Mouse (Mus musculus): ENCODE measurements around the gene Hnrnpu. TPM values are rescaled to one million over a fixed set of nuclear protein-coding genes. Genes with fewer than 3 reads are reported as not detected.
"Not testable (repeated sequence)": the region's sequence is repeated elsewhere in the genome, so short reads cannot be mapped to it uniquely, and the experiment has no call there.

The Hnrnpu gene
- polyA plus RNA-seq, 1 experiment from 2014 or later: 369 TPM

GRCm38 (mm10) chr1:178350792-178351191 lies 13.2 kb upstream of the Hnrnpu start:
- ATAC-seq (ENCODE audit: low FRiP score, low TSS enrichment) (no peak), DNase-seq (no peak)
- Histone ChIP-seq H3K9ac (replicated peaks; ENCODE audit: low read length) (no peak overlapping the region), H3K27ac (replicated peaks; ENCODE audit: low read depth, low read length) (no peak overlapping the region), H3K27me3 (ENCODE audit: control insufficient read depth, insufficient read depth, low read length) (no peaks in the 10 kb centered on the region), H3K36me3 (ENCODE audit: control insufficient read depth, insufficient read depth, low read length) (no peaks in the 10 kb centered on the region), H3K4me3 (replicated peaks; ENCODE audit: low read depth, low read length) (no peak overlapping the region), H3K4me1 (ENCODE audit: control insufficient read depth, insufficient read depth, low read length) (no peaks in the 10 kb centered on the region), H3K9me3 (ENCODE audit: control insufficient read depth, low read length) (no peaks in the 10 kb centered on the region), H3K4me2 (ENCODE audit: low read length) (no peak overlapping the region)
- 94% methylated on average over 2 of the region's 2 CpGs for WGBS

DNA sequence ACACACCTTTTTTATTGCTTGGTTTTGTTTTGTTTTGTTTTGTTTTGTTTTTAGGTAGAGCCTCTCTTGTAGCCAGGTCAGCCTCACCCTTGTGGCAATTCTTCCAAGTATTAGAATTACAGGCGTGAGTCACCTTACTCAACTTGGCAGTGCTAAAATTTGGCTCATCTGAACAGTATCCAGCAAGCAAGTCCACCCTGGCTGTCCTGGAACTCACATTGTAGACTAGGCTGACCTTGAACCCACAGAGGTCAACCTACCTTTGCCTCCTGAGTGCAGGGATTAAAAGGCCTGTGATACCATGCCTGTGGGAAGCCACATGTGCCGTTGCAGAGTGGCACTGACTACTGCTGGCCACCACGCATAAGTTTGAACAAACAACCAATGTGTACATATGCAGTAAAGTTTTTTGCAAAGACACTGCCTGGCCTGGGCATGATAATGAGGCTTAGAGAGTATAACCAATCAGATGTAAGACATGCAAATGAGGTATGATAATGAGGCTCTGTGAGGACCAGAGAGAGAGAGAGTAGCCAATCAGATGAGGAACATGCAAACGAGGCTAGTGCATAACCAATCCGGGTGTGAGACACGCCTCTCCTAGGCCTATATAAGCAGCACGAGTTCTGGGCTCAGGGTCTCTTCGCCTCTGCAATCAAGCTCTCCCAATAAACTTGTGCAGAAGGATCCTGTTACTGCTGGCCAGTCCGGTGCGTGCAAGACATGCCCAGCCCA lies 6.6 kb upstream of the Hnrnpu start:
- not testable (repeated sequence) for H3K27ac ChIP-seq (replicated peaks; ENCODE audit: low read depth, low read length); H3K4me1 ChIP-seq (ENCODE audit: control insufficient read depth, insufficient read depth, low read length); H3K36me3 ChIP-seq (ENCODE audit: control insufficient read depth, insufficient read depth, low read length); H3K4me2 ChIP-seq (ENCODE audit: low read length); H3K27me3 ChIP-seq (ENCODE audit: control insufficient read depth, insufficient read depth, low read length); H3K9me3 ChIP-seq (ENCODE audit: control insufficient read depth, low read length); H3K9ac ChIP-seq (replicated peaks; ENCODE audit: low read length); ATAC-seq (ENCODE audit: low FRiP score, low TSS enrichment); DNase-seq; H3K4me3 ChIP-seq (replicated peaks; ENCODE audit: low read depth, low read length)
- 94% methylated on average over 10 of the region's 10 CpGs for WGBS

DNA sequence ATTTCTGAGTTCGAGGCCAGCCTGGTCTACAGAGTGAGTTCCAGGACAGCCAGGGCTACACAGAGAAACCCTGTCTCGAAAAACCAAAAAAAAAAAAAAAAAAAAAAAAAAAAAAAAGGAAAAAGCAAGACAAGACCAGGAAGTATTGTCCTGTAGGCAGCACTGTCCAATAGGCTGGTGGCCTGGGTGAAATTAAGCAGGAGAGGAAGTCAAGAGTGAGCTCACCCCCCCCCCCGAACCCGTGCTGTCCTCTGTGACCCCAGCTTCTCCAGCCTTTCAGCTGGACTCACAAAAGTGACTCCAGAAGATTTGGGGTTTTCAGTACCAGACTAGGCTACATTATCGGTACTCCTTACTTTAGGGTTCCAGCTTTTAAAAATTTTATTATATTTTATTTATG lies 5.0 kb upstream of the Hnrnpu start:
- DNase-seq: no peak
- WGBS: 89% methylated on average over 4 of the region's 5 CpGs
- H3K4me3 ChIP-seq (replicated peaks; ENCODE audit: low read depth, low read length): no peak overlapping the region
- no peak overlapping the region for H3K4me2 ChIP-seq (ENCODE audit: low read length)
- no peak for ATAC-seq (ENCODE audit: low FRiP score, low TSS enrichment)
- H3K9me3 ChIP-seq (ENCODE audit: control insufficient read depth, low read length): no peaks in the 10 kb centered on the region
- no peak overlapping the region for H3K27ac ChIP-seq (replicated peaks; ENCODE audit: low read depth, low read length)
- peaks cover 6% of the 10 kb centered on the region for H3K4me1 ChIP-seq (ENCODE audit: control insufficient read depth, insufficient read depth, low read length)
- no peaks in the 10 kb centered on the region for H3K27me3 ChIP-seq (ENCODE audit: control insufficient read depth, insufficient read depth, low read length)
- no peak overlapping the region for H3K9ac ChIP-seq (replicated peaks; ENCODE audit: low read length)
- no peaks in the 10 kb centered on the region for H3K36me3 ChIP-seq (ENCODE audit: control insufficient read depth, insufficient read depth, low read length)

DNA sequence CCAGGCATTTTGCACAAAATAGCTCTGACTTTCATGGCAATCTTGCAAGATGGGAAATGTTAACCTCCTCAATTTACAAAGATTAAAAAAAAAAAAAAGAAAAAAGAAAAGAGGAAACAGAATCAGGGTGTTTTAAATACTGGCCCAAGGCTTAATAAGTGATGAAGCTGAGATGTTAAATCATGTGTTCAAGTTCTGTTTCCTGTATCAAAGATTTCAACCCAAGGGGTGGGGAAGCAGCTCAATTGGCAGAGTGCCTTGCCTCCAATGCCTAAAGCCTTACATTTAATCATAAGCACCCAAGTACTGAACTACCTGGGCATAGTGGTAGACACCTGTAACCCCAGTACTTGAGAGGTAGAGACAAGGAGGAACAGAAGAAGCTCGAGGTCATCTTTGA lies 4.5 kb upstream of the Hnrnpu start:
- Histone ChIP-seq H3K36me3 (ENCODE audit: control insufficient read depth, insufficient read depth, low read length) (no peaks in the 10 kb centered on the region), H3K27ac (replicated peaks; ENCODE audit: low read depth, low read length) (no peak overlapping the region), H3K9ac (replicated peaks; ENCODE audit: low read length) (no peak overlapping the region), H3K4me1 (ENCODE audit: control insufficient read depth, insufficient read depth, low read length) (peaks cover 6% of the 10 kb centered on the region), H3K27me3 (ENCODE audit: control insufficient read depth, insufficient read depth, low read length) (no peaks in the 10 kb centered on the region), H3K4me3 (replicated peaks; ENCODE audit: low read depth, low read length) (no peak overlapping the region), H3K4me2 (ENCODE audit: low read length) (no peak overlapping the region), H3K9me3 (ENCODE audit: control insufficient read depth, low read length) (no peaks in the 10 kb centered on the region)
- no peak for ATAC-seq (ENCODE audit: low FRiP score, low TSS enrichment)
- WGBS: 70% methylated on average over 1 of the region's 1 CpGs
- no peak for DNase-seq

DNA sequence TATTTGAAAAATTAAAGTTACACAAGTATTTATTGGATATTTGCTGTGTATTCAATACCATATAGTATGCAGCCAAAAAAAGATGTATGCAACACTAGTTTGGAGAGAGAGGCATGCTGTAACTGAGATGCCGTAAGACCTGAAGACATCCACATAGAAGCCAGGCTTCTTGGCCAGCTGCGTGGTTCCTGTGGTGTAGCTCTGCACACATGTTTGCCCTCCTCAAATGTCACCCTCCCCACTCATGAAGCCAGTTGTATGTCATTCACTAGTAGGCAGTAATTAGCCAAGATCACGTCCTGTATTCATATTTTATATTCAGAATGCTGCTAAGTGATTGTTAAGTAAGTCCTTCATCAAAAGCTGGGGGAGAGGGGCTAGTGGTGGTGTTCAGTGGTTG lies 3.8 kb upstream of the Hnrnpu start:
- DNase-seq: no peak
- Histone ChIP-seq H3K4me2 (ENCODE audit: low read length) (no peak overlapping the region), H3K4me1 (ENCODE audit: control insufficient read depth, insufficient read depth, low read length) (peaks cover 6% of the 10 kb centered on the region), H3K4me3 (replicated peaks; ENCODE audit: low read depth, low read length) (no peak overlapping the region), H3K9ac (replicated peaks; ENCODE audit: low read length) (no peak overlapping the region), H3K9me3 (ENCODE audit: control insufficient read depth, low read length) (no peaks in the 10 kb centered on the region), H3K27ac (replicated peaks; ENCODE audit: low read depth, low read length) (no peak overlapping the region), H3K36me3 (ENCODE audit: control insufficient read depth, insufficient read depth, low read length) (no peaks in the 10 kb centered on the region), H3K27me3 (ENCODE audit: control insufficient read depth, insufficient read depth, low read length) (no peaks in the 10 kb centered on the region)
- WGBS: 81% methylated on average over 3 of the region's 3 CpGs
- no peak for ATAC-seq (ENCODE audit: low FRiP score, low TSS enrichment)

DNA sequence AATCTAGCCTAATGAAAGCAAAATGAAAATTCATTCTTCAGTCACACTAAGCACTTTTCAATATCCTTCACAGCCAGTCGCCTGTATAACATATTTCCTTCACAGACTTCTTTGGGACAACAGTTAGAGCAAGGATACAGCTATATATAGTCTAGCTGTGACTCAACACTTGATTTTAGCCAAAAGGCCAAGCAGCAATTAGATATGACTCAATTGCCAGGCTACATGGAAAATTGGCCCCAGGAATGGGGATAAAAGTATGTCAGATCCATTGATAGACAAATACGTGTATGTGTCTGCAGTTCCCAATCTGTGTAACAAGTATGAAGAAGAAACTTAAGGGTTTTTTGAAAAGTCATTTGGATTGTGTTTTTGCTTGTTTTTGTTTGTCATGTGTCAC lies 2.6 kb upstream of the Hnrnpu start:
- no peak overlapping the region for H3K4me3 ChIP-seq (replicated peaks; ENCODE audit: low read depth, low read length)
- no peak for ATAC-seq (ENCODE audit: low FRiP score, low TSS enrichment)
- no peak overlapping the region for H3K9ac ChIP-seq (replicated peaks; ENCODE audit: low read length)
- DNase-seq: no peak
- peaks cover 8% of the 10 kb centered on the region for H3K4me1 ChIP-seq (ENCODE audit: control insufficient read depth, insufficient read depth, low read length)
- no peak overlapping the region for H3K4me2 ChIP-seq (ENCODE audit: low read length)
- H3K36me3 ChIP-seq (ENCODE audit: control insufficient read depth, insufficient read depth, low read length): peaks cover under 1% of the 10 kb centered on the region; the same call in 1 of the 2 replicates
- no peaks in the 10 kb centered on the region for H3K27me3 ChIP-seq (ENCODE audit: control insufficient read depth, insufficient read depth, low read length)
- no peak overlapping the region for H3K27ac ChIP-seq (replicated peaks; ENCODE audit: low read depth, low read length)
- WGBS: 97% methylated on average over 2 of the region's 2 CpGs
- no peaks in the 10 kb centered on the region for H3K9me3 ChIP-seq (ENCODE audit: control insufficient read depth, low read length)

GRCm38 (mm10) chr1:178338318-178338641 lies 683 bp upstream of the Hnrnpu start:
- Histone ChIP-seq H3K27me3 (ENCODE audit: control insufficient read depth, insufficient read depth, low read length) (no peaks in the 10 kb centered on the region), H3K36me3 (ENCODE audit: control insufficient read depth, insufficient read depth, low read length) (peaks cover 18% of the 10 kb centered on the region), H3K4me2 (ENCODE audit: low read length) (peak overlapping the region; percentile 79), H3K4me1 (ENCODE audit: control insufficient read depth, insufficient read depth, low read length) (peaks cover 23% of the 10 kb centered on the region), H3K4me3 (replicated peaks; ENCODE audit: low read depth, low read length) (peak overlapping the region; percentile 100), H3K9me3 (ENCODE audit: control insufficient read depth, low read length) (no peaks in the 10 kb centered on the region), H3K27ac (replicated peaks; ENCODE audit: low read depth, low read length) (peak overlapping the region; percentile 98), H3K9ac (replicated peaks; ENCODE audit: low read length) (peak overlapping the region; percentile 99)
- WGBS: under 1% methylated on average over 6 of the region's 6 CpGs
- DNase-seq (peak; percentile 57), ATAC-seq (ENCODE audit: low FRiP score, low TSS enrichment) (no peak)

DNA sequence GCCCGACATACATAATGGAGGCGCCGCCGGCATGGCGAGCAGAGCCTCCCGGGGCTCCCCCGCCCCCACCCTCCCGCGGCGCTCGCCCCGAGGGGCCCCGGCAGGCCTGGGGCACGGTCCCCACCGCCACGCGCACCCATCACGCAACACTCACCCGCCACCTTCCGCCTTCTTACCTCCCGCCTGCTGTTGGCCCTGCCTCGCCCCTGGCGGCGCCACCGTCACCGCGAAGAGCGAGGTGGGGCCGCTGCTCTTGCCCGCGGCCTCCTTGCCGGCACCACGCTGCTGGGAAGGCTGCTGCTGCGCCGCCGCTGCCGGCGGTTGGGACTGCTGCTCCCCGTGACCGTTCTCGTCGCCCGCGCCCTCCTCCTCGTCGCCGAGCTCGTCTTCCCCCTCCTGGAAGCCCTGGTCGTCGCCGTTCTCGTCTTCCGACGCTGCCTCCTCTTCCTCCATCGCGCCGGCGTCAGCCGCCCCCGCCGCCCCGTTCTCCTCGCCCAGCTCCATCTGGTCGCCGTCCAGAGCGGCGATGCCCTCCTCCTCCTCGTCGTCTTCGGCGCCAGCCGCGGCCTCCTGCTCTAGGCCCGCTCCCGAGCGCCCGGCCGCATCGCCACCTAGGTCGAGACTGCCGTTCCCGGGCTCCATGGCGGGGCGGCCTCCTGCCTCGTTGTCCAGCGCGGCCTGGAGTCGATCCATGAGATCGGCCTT lies 668 bp downstream of the Hnrnpu start:
- Histone ChIP-seq H3K9ac (replicated peaks; ENCODE audit: low read length) (peak overlapping the region; percentile 99), H3K9me3 (ENCODE audit: control insufficient read depth, low read length) (no peaks in the 10 kb centered on the region), H3K27me3 (ENCODE audit: control insufficient read depth, insufficient read depth, low read length) (no peaks in the 10 kb centered on the region), H3K36me3 (ENCODE audit: control insufficient read depth, insufficient read depth, low read length) (peaks cover 32% of the 10 kb centered on the region), H3K4me3 (replicated peaks; ENCODE audit: low read depth, low read length) (peak overlapping the region; percentile 100), H3K4me1 (ENCODE audit: control insufficient read depth, insufficient read depth, low read length) (peaks cover 23% of the 10 kb centered on the region), H3K27ac (replicated peaks; ENCODE audit: low read depth, low read length) (peak overlapping the region; percentile 98), H3K4me2 (ENCODE audit: low read length) (peak overlapping the region; percentile 79)
- WGBS: under 1% methylated on average over 88 of the region's 89 CpGs
- DNase-seq (no peak), ATAC-seq (ENCODE audit: low FRiP score, low TSS enrichment) (peak; percentile 61)

DNA sequence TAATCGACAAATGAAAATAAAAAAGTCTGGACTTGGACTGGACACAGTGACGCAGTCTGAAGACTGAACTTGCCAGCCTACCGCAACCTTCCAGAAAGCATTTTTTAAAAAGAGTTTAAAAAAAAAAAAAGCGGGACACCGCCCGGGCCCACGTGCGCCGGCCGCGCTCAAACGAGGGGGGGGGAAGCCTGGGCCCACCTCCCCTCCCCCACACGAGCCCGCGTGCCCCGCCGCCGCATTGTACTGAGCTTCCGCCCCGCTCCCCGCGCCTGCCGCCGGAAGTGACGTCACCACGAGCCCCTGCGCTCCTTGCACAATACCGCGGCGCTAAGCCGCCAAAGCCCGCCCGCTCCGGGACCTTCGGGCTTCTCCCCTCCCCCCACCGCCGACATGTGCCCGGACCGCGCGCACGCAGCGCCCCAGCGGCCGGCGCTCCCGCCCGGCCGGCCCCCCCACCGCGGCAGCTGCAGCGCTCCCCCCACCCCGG lies 1.3 kb downstream of the Hnrnpu start:
- whole genome bisulfite sequencing: under 1% methylated on average over 39 of the region's 53 CpGs
- peak; percentile 93 for ATAC-seq (ENCODE audit: low FRiP score, low TSS enrichment)
- Histone ChIP-seq H3K4me3 (replicated peaks; ENCODE audit: low read depth, low read length) (peak overlapping the region; percentile 100), H3K4me1 (ENCODE audit: control insufficient read depth, insufficient read depth, low read length) (peaks cover 23% of the 10 kb centered on the region), H3K36me3 (ENCODE audit: control insufficient read depth, insufficient read depth, low read length) (peaks cover 38% of the 10 kb centered on the region), H3K4me2 (ENCODE audit: low read length) (peak overlapping the region; percentile 95), H3K9me3 (ENCODE audit: control insufficient read depth, low read length) (no peaks in the 10 kb centered on the region), H3K9ac (replicated peaks; ENCODE audit: low read length) (peak overlapping the region; percentile 99), H3K27me3 (ENCODE audit: control insufficient read depth, insufficient read depth, low read length) (no peaks in the 10 kb centered on the region), H3K27ac (replicated peaks; ENCODE audit: low read depth, low read length) (peak overlapping the region; percentile 98)
- peak; percentile 98 for DNase-seq
